Mouse (Mus musculus) hindbrain, embryonic 14.5 days (tissue): ENCODE results near the gene Fchsd2. TPM values are rescaled to one million over a fixed set of nuclear protein-coding genes. Genes with fewer than 3 reads are reported as not detected.
"Not testable (repeated sequence)": the region's sequence is repeated elsewhere in the genome, so short reads cannot be mapped to it uniquely, and the experiment has no call there.

Experiments used
- ATAC-seq: fragments of 200-750 bp; cut with Nextera tagmentation; 2 replicates; pipeline ENCODE4 v1.8.0; 2017; ENCODE audit warnings: moderate number of reproducible peaks, mild to moderate bottlenecking, moderate TSS enrichment, moderate library complexity; ENCODE audit not compliant: low FRiP score
- DNase-seq: peaks from one replicate; pipeline ENCODE4 v3.0.0-alpha.2; 2015; ENCODE audit warnings: low spot score
- H3K27ac ChIP-seq: fragments of 300-500 bp; sonication (generic); 2 replicates; pipeline ENCODE4 v1.5.1; 2014; ENCODE audit warnings: mild to moderate bottlenecking, moderate library complexity
- H3K27me3 ChIP-seq: fragments of 300-500 bp; sonication (generic); 2 replicates; pipeline ENCODE4 v1.6.1; 2014; ENCODE audit warnings: mild to moderate bottlenecking, low read length, mixed read lengths; ENCODE audit not compliant: control insufficient read depth, insufficient read depth
- H3K36me3 ChIP-seq: fragments of 300-500 bp; sonication (generic); replicated peaks from 2 replicates; pipeline ENCODE4 v1.6.1; 2014; ENCODE audit not compliant: control insufficient read depth, insufficient read depth
- H3K4me1 ChIP-seq: fragments of 300-500 bp; sonication (generic); replicated peaks from 2 replicates; pipeline ENCODE4 v1.6.1; 2014; ENCODE audit warnings: antibody characterized with exemption, low read length, mixed read lengths; ENCODE audit not compliant: control insufficient read depth, insufficient read depth
- H3K4me2 ChIP-seq: fragments of 300-500 bp; sonication (generic); replicated peaks from 2 replicates; pipeline ENCODE4 v1.6.1; 2014; ENCODE audit warnings: mild to moderate bottlenecking, moderate library complexity
- H3K4me3 ChIP-seq: fragments of 300-500 bp; sonication (generic); replicated peaks from 2 replicates; pipeline ENCODE4 v1.5.1; 2014; ENCODE audit warnings: mild to moderate bottlenecking, low read length
- H3K9ac ChIP-seq: fragments of 300-500 bp; sonication (generic); 2 replicates; pipeline ENCODE4 v1.6.1; 2014
- H3K9me3 ChIP-seq: fragments of 300-500 bp; sonication (generic); 2 replicates; pipeline ENCODE4 v1.6.1; 2016; ENCODE audit warnings: low read length; ENCODE audit not compliant: control insufficient read depth
- WGBS: fragments of 180-500 bp; shearing (Covaris S2); extraction: QIAGEN DNeasy Blood & Tissue Kit; methylation state at CpG from one replicate; pipeline ENCODE4 v1.1.7; 2014; 5-methylcytosine and 5-hydroxymethylcytosine counted together
- polyA plus RNA-seq: library from polyadenylated mRNA; unstranded; fragments of >200 nt; fragmentation: Nextera tagmentation; extraction: Ambion mirVana; gene quantifications from 2 replicates; pipeline ENCODE4 v1.2.1, GENCODE M21; 2014

The Fchsd2 gene
- polyA plus RNA-seq, 1 experiment from 2014 or later, result 51.5 TPM

DNA sequence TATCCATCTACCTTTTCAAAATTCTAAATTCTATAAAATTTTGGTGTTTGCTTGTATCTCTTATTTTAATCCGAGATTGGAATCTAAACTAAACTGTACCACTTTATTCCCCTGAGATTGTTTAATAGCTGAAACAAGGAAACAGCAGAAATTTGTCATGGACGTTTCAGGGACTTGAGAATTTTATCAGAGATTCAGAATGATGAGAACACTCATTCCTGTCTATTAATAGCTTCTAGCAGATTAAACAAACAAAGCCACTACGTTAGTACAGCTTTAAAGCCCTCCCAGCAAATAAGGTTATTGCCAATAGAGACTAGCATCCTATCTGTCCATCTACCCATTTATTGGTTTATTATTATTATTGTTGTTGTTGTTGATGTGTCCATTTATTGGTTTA lies 56.4 kb downstream of the Fchsd2 start:
- Histone ChIP-seq H3K4me2 (no peak overlapping the region), H3K4me3 (no peak overlapping the region), H3K9me3 (no peaks in the 10 kb centered on the region), H3K4me1 (no peaks in the 10 kb centered on the region), H3K9ac (no peak overlapping the region), H3K27me3 (no peaks in the 10 kb centered on the region), H3K36me3 (0 out of 2 replicates have a peak, but pooled peaks cover 3% of the 10 kb centered on the region), H3K27ac (no peak overlapping the region)
- no peak for DNase-seq
- ATAC-seq, result no peak
- WGBS, result 78% methylated on average over 3 of the region's 3 CpGs

DNA sequence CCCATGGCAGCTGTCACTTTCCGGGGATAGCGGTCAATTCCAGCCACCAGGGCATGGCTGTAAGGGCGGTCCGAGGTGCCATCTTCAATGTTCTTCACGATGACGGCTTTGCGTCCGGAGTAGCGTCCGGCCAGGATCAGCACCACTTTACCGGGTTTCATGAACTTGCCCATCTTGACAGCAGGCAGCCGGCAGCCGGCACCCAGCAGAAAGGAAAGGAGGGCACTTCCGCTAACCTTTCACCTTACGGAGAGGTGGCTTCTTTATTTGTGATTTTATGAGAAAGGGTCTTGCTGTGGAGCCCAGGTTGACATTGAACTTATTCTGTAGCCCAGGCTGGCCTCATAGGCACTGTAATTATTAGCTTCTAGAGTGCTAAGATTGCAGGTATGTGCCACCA lies 62.2 kb downstream of the Fchsd2 start:
- not testable (repeated sequence) for ATAC-seq, DNase-seq, H3K27ac ChIP-seq, H3K4me1 ChIP-seq, H3K9ac ChIP-seq, H3K4me2 ChIP-seq, H3K27me3 ChIP-seq, H3K9me3 ChIP-seq, H3K4me3 ChIP-seq, H3K36me3 ChIP-seq
- 97% methylated on average over 15 of the region's 15 CpGs for whole genome bisulfite sequencing

DNA sequence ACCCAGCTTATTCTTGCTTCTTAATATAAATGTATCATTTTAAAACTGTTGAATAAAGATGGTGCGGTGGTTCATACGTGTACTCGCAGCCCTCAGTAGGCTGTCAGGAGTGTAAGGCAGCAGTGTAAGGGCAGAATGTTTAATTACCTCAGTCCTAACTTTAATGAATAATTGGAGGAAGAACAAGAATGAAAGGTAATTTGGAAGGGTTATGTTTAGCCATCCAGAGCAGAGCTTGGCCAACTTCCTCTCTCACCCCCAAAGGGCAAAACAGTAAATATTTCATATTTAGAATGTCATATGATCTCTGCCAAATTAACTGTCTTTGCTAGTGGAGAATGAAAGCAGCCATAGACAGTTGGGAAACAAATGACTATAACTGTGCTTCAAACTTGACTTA lies 62.6 kb downstream of the Fchsd2 start:
- H3K27ac ChIP-seq, result no peak overlapping the region
- 84% methylated on average over 3 of the region's 3 CpGs for WGBS
- no peak overlapping the region for H3K9ac ChIP-seq
- H3K4me2 ChIP-seq, result no peak overlapping the region
- no peaks in the 10 kb centered on the region for H3K36me3 ChIP-seq
- no peaks in the 10 kb centered on the region for H3K9me3 ChIP-seq
- H3K27me3 ChIP-seq, result no peaks in the 10 kb centered on the region
- DNase-seq, result no peak
- no peak for ATAC-seq
- peaks cover 4% of the 10 kb centered on the region; the same call in 1 of the 2 replicates for H3K4me1 ChIP-seq
- no peak overlapping the region for H3K4me3 ChIP-seq

DNA sequence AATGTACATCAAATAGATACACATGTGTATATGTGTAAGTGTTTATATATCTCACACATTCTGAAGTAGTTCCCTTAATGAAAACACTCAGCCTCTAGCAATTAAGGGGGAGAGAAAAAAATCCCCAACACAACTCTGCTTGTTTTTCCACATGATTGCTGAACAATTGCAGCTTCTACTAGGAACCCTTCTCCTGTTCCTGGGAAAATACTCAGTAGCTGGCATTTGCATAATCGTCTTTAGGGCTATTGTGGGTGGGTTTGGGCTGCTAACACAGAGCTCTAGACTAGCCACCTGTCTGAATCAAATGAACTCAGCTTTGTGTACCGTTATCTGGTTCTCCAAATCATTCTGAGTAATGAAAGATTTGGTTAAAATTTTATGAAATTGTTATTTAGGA lies 67.6 kb downstream of the Fchsd2 start:
- no peak overlapping the region for H3K9ac ChIP-seq
- no peak overlapping the region for H3K4me2 ChIP-seq
- peaks cover 2% of the 10 kb centered on the region; the same call in 1 of the 2 replicates for H3K4me1 ChIP-seq
- DNase-seq (no peak), ATAC-seq (no peak)
- WGBS, result 28% methylated on average over 2 of the region's 2 CpGs
- no peaks in the 10 kb centered on the region for H3K36me3 ChIP-seq
- H3K27me3 ChIP-seq, result no peaks in the 10 kb centered on the region
- H3K9me3 ChIP-seq, result no peaks in the 10 kb centered on the region
- H3K4me3 ChIP-seq, result no peak overlapping the region
- no peak overlapping the region for H3K27ac ChIP-seq

DNA sequence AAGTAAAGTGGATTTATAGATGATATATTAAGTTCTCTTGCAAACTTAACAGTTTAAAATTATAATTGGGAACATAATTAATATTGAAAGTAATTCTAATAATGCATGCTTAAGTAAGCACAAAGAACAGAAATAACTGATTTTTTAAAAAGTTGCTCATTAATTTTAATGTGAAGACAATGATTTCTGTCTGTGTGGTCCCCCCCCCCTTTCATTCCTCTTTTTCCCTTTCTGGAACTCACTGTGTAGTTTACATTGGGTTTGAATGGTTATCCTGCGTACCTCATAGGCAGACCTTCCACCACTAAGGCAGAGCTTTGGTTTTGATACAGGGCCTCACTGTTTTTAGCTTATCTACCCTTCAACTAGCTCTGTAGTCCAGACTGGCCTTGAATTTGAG lies 70.1 kb downstream of the Fchsd2 start:
- no peak for ATAC-seq
- Histone ChIP-seq H3K27ac (no peak overlapping the region), H3K4me2 (no peak overlapping the region), H3K9ac (no peak overlapping the region), H3K4me3 (no peak overlapping the region), H3K9me3 (no peaks in the 10 kb centered on the region), H3K4me1 (no peaks in the 10 kb centered on the region; the same call in 1 of the 2 replicates), H3K27me3 (no peaks in the 10 kb centered on the region), H3K36me3 (no peaks in the 10 kb centered on the region)
- DNase-seq, result no peak
- 80% methylated on average over 1 of the region's 1 CpGs for whole genome bisulfite sequencing

DNA sequence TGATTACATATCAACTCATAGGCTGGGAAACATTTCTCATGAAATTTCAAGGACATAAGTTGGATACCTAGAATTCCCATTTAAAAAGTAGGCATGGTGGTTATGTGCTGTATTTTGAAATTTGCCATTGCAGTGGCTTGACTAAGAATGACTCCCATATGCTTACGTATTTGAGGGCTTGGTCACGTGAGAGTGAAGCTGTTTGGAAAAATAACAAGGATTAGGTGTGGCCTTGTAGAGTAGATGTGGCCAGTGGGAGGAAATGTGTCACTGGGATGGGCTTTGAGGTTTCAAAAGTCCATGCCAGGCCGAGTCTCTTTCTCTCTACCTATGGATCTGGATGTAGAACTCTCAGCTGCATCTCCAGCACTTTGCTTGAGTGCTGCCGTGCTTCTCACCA lies 71.2 kb downstream of the Fchsd2 start:
- Histone ChIP-seq H3K27ac (no peak overlapping the region), H3K4me3 (no peak overlapping the region), H3K9me3 (no peaks in the 10 kb centered on the region), H3K27me3 (no peaks in the 10 kb centered on the region), H3K4me2 (no peak overlapping the region), H3K36me3 (no peaks in the 10 kb centered on the region), H3K4me1 (no peaks in the 10 kb centered on the region; the same call in 1 of the 2 replicates), H3K9ac (no peak overlapping the region)
- WGBS, result 89% methylated on average over 4 of the region's 4 CpGs
- DNase-seq, result no peak
- no peak for ATAC-seq

DNA sequence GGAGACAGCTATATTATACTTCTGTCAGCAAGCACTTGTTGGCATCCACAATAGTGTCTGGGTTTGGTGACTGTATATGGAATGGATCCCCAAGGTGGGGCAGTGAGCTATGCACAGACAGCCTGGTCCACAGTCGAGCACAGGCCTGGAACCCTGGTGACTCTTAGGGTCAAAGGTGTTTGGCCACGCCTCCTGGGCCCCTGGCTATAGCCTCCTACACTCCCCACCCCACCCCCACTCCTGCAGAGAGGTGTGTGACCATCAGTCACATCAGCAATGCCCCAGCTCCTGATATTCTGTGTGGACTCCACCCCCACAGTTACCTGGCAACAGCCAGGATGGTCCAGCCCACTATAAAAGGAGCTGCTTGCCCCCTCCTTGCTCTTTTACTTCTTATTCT lies 73.9 kb downstream of the Fchsd2 start:
- Histone ChIP-seq H3K9ac (no peak overlapping the region), H3K4me3 (no peak overlapping the region), H3K27me3 (no peaks in the 10 kb centered on the region), H3K4me2 (no peak overlapping the region), H3K4me1 (no peaks in the 10 kb centered on the region), H3K36me3 (no peaks in the 10 kb centered on the region), H3K9me3 (no peaks in the 10 kb centered on the region), H3K27ac (no peak overlapping the region)
- DNase-seq, result no peak
- peak; percentile 24; the same call in 1 of the 2 replicates for ATAC-seq
- 14% methylated on average over 2 of the region's 2 CpGs for WGBS

DNA sequence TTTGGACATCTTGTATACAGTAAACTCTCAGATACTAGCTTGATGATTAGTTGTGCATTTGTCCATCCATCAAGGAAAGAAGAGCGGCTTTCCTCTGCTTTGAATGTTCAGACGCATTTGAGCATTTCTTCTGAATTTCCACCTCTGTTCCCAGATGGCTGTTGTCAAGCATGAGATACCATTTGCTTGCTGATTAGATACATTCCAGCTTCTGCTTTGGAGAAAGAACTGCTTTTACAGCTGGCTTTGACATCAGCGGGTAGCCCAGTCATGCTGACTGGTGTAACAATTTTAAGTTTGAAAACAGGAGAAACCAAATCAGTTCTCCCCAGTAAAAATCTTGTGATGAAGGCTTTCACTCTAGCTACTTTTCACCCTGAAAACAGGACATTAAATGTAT lies 77.8 kb downstream of the Fchsd2 start:
- H3K27me3 ChIP-seq, result no peaks in the 10 kb centered on the region
- H3K36me3 ChIP-seq, result no peaks in the 10 kb centered on the region
- H3K27ac ChIP-seq, result no peak overlapping the region
- no peak overlapping the region for H3K9ac ChIP-seq
- no peak overlapping the region for H3K4me2 ChIP-seq
- H3K4me1 ChIP-seq, result no peaks in the 10 kb centered on the region
- no peaks in the 10 kb centered on the region for H3K9me3 ChIP-seq
- 61% methylated on average over 3 of the region's 3 CpGs for WGBS
- DNase-seq, result no peak
- no peak overlapping the region for H3K4me3 ChIP-seq
- no peak for ATAC-seq

DNA sequence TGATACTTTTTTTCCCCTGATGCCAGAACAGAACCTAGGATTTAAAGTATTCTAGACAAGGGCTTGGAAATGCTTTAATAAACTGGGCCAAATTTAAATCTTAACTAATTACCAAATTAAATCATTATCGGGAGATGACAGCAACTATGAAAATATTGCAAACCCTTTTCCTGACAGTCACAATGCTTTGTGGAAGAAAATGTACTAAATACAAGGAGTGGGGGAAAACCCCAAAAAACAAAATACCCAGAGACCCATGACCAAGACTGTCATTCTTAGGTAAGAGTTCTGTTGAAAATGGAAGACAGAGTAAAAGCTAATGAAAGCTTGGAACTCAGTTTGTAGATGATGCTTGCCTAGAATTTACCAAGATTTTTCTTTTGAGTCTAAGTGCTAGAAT lies 78.3 kb downstream of the Fchsd2 start:
- H3K9me3 ChIP-seq, result no peaks in the 10 kb centered on the region
- H3K27ac ChIP-seq, result no peak overlapping the region
- no peaks in the 10 kb centered on the region for H3K36me3 ChIP-seq
- no peak overlapping the region for H3K9ac ChIP-seq
- H3K4me2 ChIP-seq, result no peak overlapping the region
- H3K27me3 ChIP-seq, result no peaks in the 10 kb centered on the region
- 88% methylated on average over 1 of the region's 1 CpGs for WGBS
- no peaks in the 10 kb centered on the region for H3K4me1 ChIP-seq
- no peak for DNase-seq
- no peak overlapping the region for H3K4me3 ChIP-seq
- no peak for ATAC-seq

DNA sequence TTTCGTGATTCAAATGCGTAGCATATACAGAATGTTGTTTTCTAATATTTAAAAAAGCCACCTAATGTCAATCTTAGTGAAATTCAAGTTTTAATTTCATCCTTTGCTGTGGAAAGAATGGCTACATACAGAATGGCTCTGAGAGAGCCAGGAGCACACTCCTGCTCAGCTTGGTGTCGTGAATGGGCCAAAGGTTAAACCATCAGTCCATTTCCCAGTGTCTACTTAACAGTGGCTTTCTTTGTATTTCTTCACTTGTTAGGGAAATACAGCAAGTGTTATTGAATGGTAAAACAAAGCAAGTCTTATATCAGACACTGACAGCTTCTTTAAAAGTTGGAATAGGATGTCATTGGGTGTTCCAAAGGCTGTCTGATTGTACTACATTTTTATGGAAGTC lies 80.7 kb downstream of the Fchsd2 start:
- Histone ChIP-seq H3K9me3 (no peaks in the 10 kb centered on the region), H3K36me3 (peaks cover 2% of the 10 kb centered on the region; the same call in 1 of the 2 replicates), H3K4me2 (no peak overlapping the region), H3K27ac (no peak overlapping the region), H3K4me1 (no peaks in the 10 kb centered on the region), H3K4me3 (no peak overlapping the region), H3K9ac (no peak overlapping the region), H3K27me3 (no peaks in the 10 kb centered on the region)
- no peak for ATAC-seq
- DNase-seq, result no peak
- 66% methylated on average over 3 of the region's 3 CpGs for WGBS
